Mouse (Mus musculus) liver, embryonic 14.5 days (tissue): ENCODE measurements around the gene Gm11627.
A peak's percentile ranks its signal among the peaks of the same experiment; 100 is the strongest.

Experiments
- CTCF ChIP-seq: IDR thresholded peaks from 2 replicates; pipeline ENCODE4 v1.5.1; 2016; ENCODE audit warnings: antibody characterized with exemption, low read depth, control low read depth
- EP300 ChIP-seq: IDR thresholded peaks from 2 replicates; pipeline ENCODE4 v1.6.1; 2016; ENCODE audit warnings: antibody characterized with exemption, low read depth

GRCm38 (mm10) chr11:102568191-102568590, 11.1 kb downstream of the Gm11627 start:
- TF ChIP-seq CTCF: peak; percentile 87
- TF ChIP-seq EP300: no peak
